Mouse (Mus musculus) hindbrain, embryonic 16.5 days (tissue): ENCODE results near the gene Fbxo4. TPM values are rescaled to one million over a fixed set of nuclear protein-coding genes. Genes with fewer than 3 reads are reported as not detected.

Experiments
- ATAC-seq: fragments of 200-750 bp; cut with Nextera tagmentation; 2 replicates; pipeline ENCODE4 v1.8.0; 2017; ENCODE audit warnings: moderate TSS enrichment, moderate library complexity
- H3K27ac ChIP-seq: fragments of 300-500 bp; sonication (generic); 2 replicates; pipeline ENCODE4 v1.5.1; 2014; ENCODE audit warnings: low read depth, mild to moderate bottlenecking, control low read depth, low read length, moderate library complexity
- H3K27me3 ChIP-seq: fragments of 300-500 bp; sonication (generic); replicated peaks from 2 replicates; pipeline ENCODE4 v1.6.1; 2014; ENCODE audit warnings: low read length; ENCODE audit not compliant: control insufficient read depth, insufficient read depth
- H3K36me3 ChIP-seq: fragments of 300-500 bp; sonication (generic); 2 replicates; pipeline ENCODE4 v1.6.1; 2014; ENCODE audit warnings: mild to moderate bottlenecking, low read length, moderate library complexity, mixed read lengths; ENCODE audit not compliant: control insufficient read depth, insufficient read depth
- H3K4me1 ChIP-seq: fragments of 300-500 bp; sonication (generic); 2 replicates; pipeline ENCODE4 v1.6.1; 2014; ENCODE audit warnings: low read depth, low read length; ENCODE audit not compliant: control insufficient read depth, insufficient read depth
- H3K4me2 ChIP-seq: fragments of 300-500 bp; sonication (generic); 2 replicates; pipeline ENCODE4 v1.6.1; 2014; ENCODE audit warnings: mild to moderate bottlenecking, low read length, control low read depth, moderate library complexity
- H3K4me3 ChIP-seq: fragments of 300-500 bp; sonication (generic); 2 replicates; pipeline ENCODE4 v1.5.1; 2014; ENCODE audit warnings: mild to moderate bottlenecking, low read length, control low read depth, moderate library complexity
- H3K9ac ChIP-seq: fragments of 300-500 bp; sonication (generic); 2 replicates; pipeline ENCODE4 v1.6.1; 2014; ENCODE audit warnings: low read depth, mild to moderate bottlenecking, control low read depth, low read length, moderate library complexity
- H3K9me3 ChIP-seq: fragments of 300-500 bp; sonication (generic); 2 replicates; pipeline ENCODE4 v1.6.1; 2014; ENCODE audit warnings: mild to moderate bottlenecking, low read length, moderate library complexity; ENCODE audit not compliant: control insufficient read depth
- WGBS: fragments of 180-500 bp; shearing (Covaris S2); extraction: QIAGEN DNeasy Blood & Tissue Kit; methylation state at CpG from one replicate; pipeline ENCODE4 v1.1.7; 2014; 5-methylcytosine and 5-hydroxymethylcytosine counted together
- polyA plus RNA-seq: library from polyadenylated mRNA; unstranded; fragments of >200 nt; fragmentation: Nextera tagmentation; extraction: Ambion mirVana; gene quantifications from 2 replicates; pipeline ENCODE4 v1.2.1, GENCODE M21; 2015

Gene Fbxo4
- polyA plus RNA-seq, 1 experiment from 2014 or later = 10.0 TPM

GRCm38 (mm10) chr15:4023747-4024146, 44.4 kb upstream of the Fbxo4 start:
- WGBS = 100% methylated on average over 2 of the region's 2 CpGs
- no peaks in the 10 kb centered on the region for H3K27me3 ChIP-seq

GRCm38 (mm10) chr15:4020711-4021110, 41.3 kb upstream of the Fbxo4 start:
- Histone ChIP-seq H3K36me3 (no peaks in the 10 kb centered on the region), H3K4me1 (no peaks in the 10 kb centered on the region; the same call in 1 of the 2 replicates), H3K9me3 (no peaks in the 10 kb centered on the region), H3K4me3 (no peak overlapping the region), H3K27me3 (no peaks in the 10 kb centered on the region), H3K27ac (no peak overlapping the region), H3K4me2 (no peak overlapping the region), H3K9ac (no peak overlapping the region)
- no peak for ATAC-seq
- WGBS = 51% methylated on average over 4 of the region's 4 CpGs

More at GRCm38 (mm10) chr15:4023747-4024146, 44.4 kb upstream of the Fbxo4 start:
- Histone ChIP-seq H3K9ac (no peak overlapping the region), H3K36me3 (no peaks in the 10 kb centered on the region), H3K4me2 (no peak overlapping the region), H3K4me3 (no peak overlapping the region), H3K4me1 (peaks cover 12% of the 10 kb centered on the region), H3K9me3 (no peaks in the 10 kb centered on the region), H3K27ac (no peak overlapping the region)
- no peak for ATAC-seq

- Histone ChIP-seq H3K27ac (no peak overlapping the region), H3K9ac (no peak overlapping the region), H3K9me3 (no peaks in the 10 kb centered on the region), H3K4me3 (no peak overlapping the region), H3K27me3 (no peaks in the 10 kb centered on the region), H3K36me3 (no peaks in the 10 kb centered on the region), H3K4me1 (no peaks in the 10 kb centered on the region), H3K4me2 (no peak overlapping the region)
- 73% methylated on average over 2 of the region's 2 CpGs for WGBS
- ATAC-seq = no peak
Measured at GRCm38 (mm10) chr15:4013873-4014272, 34.5 kb upstream of the Fbxo4 start.

GRCm38 (mm10) chr15:4000536-4000935, 21.2 kb upstream of the Fbxo4 start:
- H3K9me3 ChIP-seq = peaks cover 6% of the 10 kb centered on the region; the same call in 1 of the 2 replicates
- H3K4me3 ChIP-seq = no peak overlapping the region
- H3K36me3 ChIP-seq = no peaks in the 10 kb centered on the region
- no peak for ATAC-seq
- H3K4me2 ChIP-seq = no peak overlapping the region
- no peaks in the 10 kb centered on the region for H3K27me3 ChIP-seq
- no peak overlapping the region for H3K27ac ChIP-seq
- H3K4me1 ChIP-seq = peaks cover 3% of the 10 kb centered on the region; the same call in 1 of the 2 replicates
- WGBS = 85% methylated on average over 2 of the region's 2 CpGs
- no peak overlapping the region for H3K9ac ChIP-seq

- Histone ChIP-seq H3K27me3 (no peaks in the 10 kb centered on the region), H3K4me1 (peaks cover 8% of the 10 kb centered on the region), H3K4me3 (no peak overlapping the region), H3K9ac (no peak overlapping the region), H3K4me2 (no peak overlapping the region), H3K27ac (no peak overlapping the region), H3K36me3 (no peaks in the 10 kb centered on the region), H3K9me3 (no peaks in the 10 kb centered on the region)
- ATAC-seq = no peak
- 81% methylated on average over 2 of the region's 2 CpGs for WGBS
Measured at GRCm38 (mm10) chr15:3999144-3999543, 19.8 kb upstream of the Fbxo4 start.

GRCm38 (mm10) chr15:3996267-3997010, 17.1 kb upstream of the Fbxo4 start:
- Histone ChIP-seq H3K4me3 (peak overlapping the region; percentile 78), H3K36me3 (peaks cover 4% of the 10 kb centered on the region; the same call in 1 of the 2 replicates), H3K9ac (peak overlapping the region; percentile 67), H3K4me1 (peaks cover 8% of the 10 kb centered on the region), H3K27ac (peak overlapping the region; percentile 90), H3K4me2 (peak overlapping the region; percentile 71), H3K9me3 (no peaks in the 10 kb centered on the region), H3K27me3 (no peaks in the 10 kb centered on the region)
- WGBS = 19% methylated on average over 14 of the region's 14 CpGs
- ATAC-seq = no peak

- H3K36me3 ChIP-seq = peaks cover 6% of the 10 kb centered on the region; the same call in 1 of the 2 replicates
Measured at GRCm38 (mm10) chr15:3995448-3996266, 16.3 kb upstream of the Fbxo4 start, which contains the start of gene AW549877. Gene AW549877 (minus strand): TSS chr15:3995744.

GRCm38 (mm10) chr15:3994852-3995447, 15.6 kb upstream of the Fbxo4 start:
- 24% methylated on average over 14 of the region's 14 CpGs for WGBS
- peak overlapping the region; percentile 82 for H3K9ac ChIP-seq
- H3K9me3 ChIP-seq = no peaks in the 10 kb centered on the region
- H3K4me1 ChIP-seq = peaks cover 8% of the 10 kb centered on the region
- H3K4me3 ChIP-seq = peak overlapping the region; percentile 78
- H3K27ac ChIP-seq = peak overlapping the region; percentile 90
- H3K36me3 ChIP-seq = peaks cover 6% of the 10 kb centered on the region; the same call in 1 of the 2 replicates
- H3K4me2 ChIP-seq = peak overlapping the region; percentile 51
- ATAC-seq = no peak
- H3K27me3 ChIP-seq = no peaks in the 10 kb centered on the region

More at GRCm38 (mm10) chr15:3995448-3996266, 16.3 kb upstream of the Fbxo4 start, which contains the start of gene AW549877:
- Histone ChIP-seq H3K9ac (peak within 1 kb of the TSS; percentile 82), H3K4me2 (peak within 1 kb of the TSS; percentile 71), H3K27ac (peak within 1 kb of the TSS; percentile 90), H3K4me3 (peak within 1 kb of the TSS; percentile 78), H3K27me3 (no peaks in the 10 kb centered on the region), H3K9me3 (no peaks in the 10 kb centered on the region), H3K4me1 (peaks cover 8% of the 10 kb centered on the region)
- peak; percentile 100 for ATAC-seq
- under 1% methylated on average over 60 of the region's 61 CpGs for WGBS
